Mouse (Mus musculus): ENCODE measurements around the gene AI413582. TPM values are rescaled to one million over a fixed set of nuclear protein-coding genes. Genes with fewer than 3 reads are reported as not detected.
A peak's percentile ranks its signal among the peaks of the same experiment; 100 is the strongest.

Gene AI413582
- polyA plus RNA-seq, 1 experiment from 2014 or later = 51.9 TPM

GRCm38 (mm10) chr17:27527188-27527587 is 38.4 kb downstream of the AI413582 start:
- no peaks in the 10 kb centered on the region for H3K4me1 ChIP-seq (ENCODE audit: control insufficient read depth, insufficient read depth, low read length)
- WGBS = 71% methylated on average over 6 of the region's 6 CpGs
- no peak overlapping the region for H3K4me2 ChIP-seq (ENCODE audit: low read length)
- ATAC-seq (ENCODE audit: low FRiP score, low TSS enrichment) (no peak), DNase-seq (no peak)
- H3K9me3 ChIP-seq (ENCODE audit: control insufficient read depth, low read length) = no peaks in the 10 kb centered on the region
- H3K27me3 ChIP-seq (ENCODE audit: control insufficient read depth, insufficient read depth, low read length) = no peaks in the 10 kb centered on the region
- H3K27ac ChIP-seq (replicated peaks; ENCODE audit: low read depth, low read length) = no peak overlapping the region
- H3K36me3 ChIP-seq (ENCODE audit: control insufficient read depth, insufficient read depth, low read length) = no peaks in the 10 kb centered on the region
- no peak overlapping the region for H3K4me3 ChIP-seq (replicated peaks; ENCODE audit: low read depth, low read length)
- H3K9ac ChIP-seq (replicated peaks; ENCODE audit: low read length) = no peak overlapping the region

- DNase-seq (no peak), ATAC-seq (ENCODE audit: low FRiP score, low TSS enrichment) (no peak)
- Histone ChIP-seq H3K4me2 (ENCODE audit: low read length) (no peak overlapping the region), H3K9me3 (ENCODE audit: control insufficient read depth, low read length) (no peaks in the 10 kb centered on the region), H3K9ac (replicated peaks; ENCODE audit: low read length) (no peak overlapping the region), H3K4me3 (replicated peaks; ENCODE audit: low read depth, low read length) (no peak overlapping the region), H3K27ac (replicated peaks; ENCODE audit: low read depth, low read length) (no peak overlapping the region), H3K27me3 (ENCODE audit: control insufficient read depth, insufficient read depth, low read length) (peaks cover 10% of the 10 kb centered on the region), H3K4me1 (ENCODE audit: control insufficient read depth, insufficient read depth, low read length) (peaks cover 13% of the 10 kb centered on the region), H3K36me3 (ENCODE audit: control insufficient read depth, insufficient read depth, low read length) (no peaks in the 10 kb centered on the region)
- WGBS = 42% methylated on average over 7 of the region's 7 CpGs
Measured at GRCm38 (mm10) chr17:27523121-27523520, 42.4 kb downstream of the AI413582 start.

GRCm38 (mm10) chr17:27521303-27521702 is 44.3 kb downstream of the AI413582 start, which contains the start of gene Grm4:
Gene Grm4, minus strand, starts transcription at chr17:27521403.
- Histone ChIP-seq H3K4me1 (ENCODE audit: control insufficient read depth, insufficient read depth, low read length) (peaks cover 21% of the 10 kb centered on the region), H3K36me3 (ENCODE audit: control insufficient read depth, insufficient read depth, low read length) (no peaks in the 10 kb centered on the region), H3K4me2 (ENCODE audit: low read length) (peak within 1 kb of the TSS; percentile 46), H3K4me3 (replicated peaks; ENCODE audit: low read depth, low read length) (no peak within 1 kb of the TSS), H3K9ac (replicated peaks; ENCODE audit: low read length) (no peak within 1 kb of the TSS), H3K9me3 (ENCODE audit: control insufficient read depth, low read length) (no peaks in the 10 kb centered on the region), H3K27ac (replicated peaks; ENCODE audit: low read depth, low read length) (no peak within 1 kb of the TSS), H3K27me3 (ENCODE audit: control insufficient read depth, insufficient read depth, low read length) (peaks cover 10% of the 10 kb centered on the region)
- ATAC-seq (ENCODE audit: low FRiP score, low TSS enrichment) (no peak), DNase-seq (no peak)
- 70% methylated on average over 5 of the region's 5 CpGs for WGBS

GRCm38 (mm10) chr17:27520557-27520956 is 45.0 kb downstream of the AI413582 start:
- peaks cover 10% of the 10 kb centered on the region for H3K27me3 ChIP-seq (ENCODE audit: control insufficient read depth, insufficient read depth, low read length)
- peak; percentile 59 for ATAC-seq (ENCODE audit: low FRiP score, low TSS enrichment)
- H3K4me3 ChIP-seq (replicated peaks; ENCODE audit: low read depth, low read length) = no peak overlapping the region
- H3K9ac ChIP-seq (replicated peaks; ENCODE audit: low read length) = no peak overlapping the region
- H3K4me1 ChIP-seq (ENCODE audit: control insufficient read depth, insufficient read depth, low read length) = peaks cover 21% of the 10 kb centered on the region
- peak overlapping the region; percentile 46 for H3K4me2 ChIP-seq (ENCODE audit: low read length)
- WGBS = under 1% methylated on average over 27 of the region's 27 CpGs
- no peak overlapping the region for H3K27ac ChIP-seq (replicated peaks; ENCODE audit: low read depth, low read length)
- no peaks in the 10 kb centered on the region for H3K9me3 ChIP-seq (ENCODE audit: control insufficient read depth, low read length)
- peak; percentile 89 for DNase-seq
- no peaks in the 10 kb centered on the region for H3K36me3 ChIP-seq (ENCODE audit: control insufficient read depth, insufficient read depth, low read length)

- ATAC-seq (ENCODE audit: low FRiP score, low TSS enrichment) (0 out of 2 replicates have a peak, but pooled peaks have one; percentile 38), DNase-seq (peak; percentile 73)
- H3K4me3 ChIP-seq (replicated peaks; ENCODE audit: low read depth, low read length) = no peak overlapping the region
- H3K36me3 ChIP-seq (ENCODE audit: control insufficient read depth, insufficient read depth, low read length) = no peaks in the 10 kb centered on the region
- H3K4me1 ChIP-seq (ENCODE audit: control insufficient read depth, insufficient read depth, low read length) = peaks cover 21% of the 10 kb centered on the region
- peaks cover 21% of the 10 kb centered on the region for H3K27me3 ChIP-seq (ENCODE audit: control insufficient read depth, insufficient read depth, low read length)
- no peaks in the 10 kb centered on the region for H3K9me3 ChIP-seq (ENCODE audit: control insufficient read depth, low read length)
- H3K27ac ChIP-seq (replicated peaks; ENCODE audit: low read depth, low read length) = peak overlapping the region; percentile 73
- H3K9ac ChIP-seq (replicated peaks; ENCODE audit: low read length) = no peak overlapping the region
- WGBS = 17% methylated on average over 15 of the region's 15 CpGs
- H3K4me2 ChIP-seq (ENCODE audit: low read length) = no peak overlapping the region
Measured at GRCm38 (mm10) chr17:27518700-27519595, 46.6 kb downstream of the AI413582 start.

- DNase-seq (peak; percentile 67), ATAC-seq (ENCODE audit: low FRiP score, low TSS enrichment) (0 out of 2 replicates have a peak, but pooled peaks have one; percentile 14)
- Histone ChIP-seq H3K27ac (replicated peaks; ENCODE audit: low read depth, low read length) (peak overlapping the region; percentile 73), H3K9me3 (ENCODE audit: control insufficient read depth, low read length) (no peaks in the 10 kb centered on the region), H3K4me3 (replicated peaks; ENCODE audit: low read depth, low read length) (no peak overlapping the region), H3K9ac (replicated peaks; ENCODE audit: low read length) (no peak overlapping the region; the same call in 1 of the 2 replicates), H3K4me1 (ENCODE audit: control insufficient read depth, insufficient read depth, low read length) (peaks cover 21% of the 10 kb centered on the region), H3K27me3 (ENCODE audit: control insufficient read depth, insufficient read depth, low read length) (peaks cover 25% of the 10 kb centered on the region), H3K4me2 (ENCODE audit: low read length) (no peak overlapping the region), H3K36me3 (ENCODE audit: control insufficient read depth, insufficient read depth, low read length) (no peaks in the 10 kb centered on the region)
- WGBS = 5% methylated on average over 9 of the region's 9 CpGs
Measured at GRCm38 (mm10) chr17:27518296-27518695, 47.3 kb downstream of the AI413582 start.

- Histone ChIP-seq H3K27ac (replicated peaks; ENCODE audit: low read depth, low read length) (no peak overlapping the region), H3K4me2 (ENCODE audit: low read length) (peak overlapping the region; percentile 94), H3K9ac (replicated peaks; ENCODE audit: low read length) (peak overlapping the region; percentile 80; the same call in 1 of the 2 replicates), H3K36me3 (ENCODE audit: control insufficient read depth, insufficient read depth, low read length) (no peaks in the 10 kb centered on the region), H3K4me3 (replicated peaks; ENCODE audit: low read depth, low read length) (peak overlapping the region; percentile 62), H3K4me1 (ENCODE audit: control insufficient read depth, insufficient read depth, low read length) (peaks cover 25% of the 10 kb centered on the region), H3K9me3 (ENCODE audit: control insufficient read depth, low read length) (no peaks in the 10 kb centered on the region), H3K27me3 (ENCODE audit: control insufficient read depth, insufficient read depth, low read length) (peaks cover 20% of the 10 kb centered on the region)
- ATAC-seq (ENCODE audit: low FRiP score, low TSS enrichment) (no peak), DNase-seq (peak; percentile 72)
- 28% methylated on average over 27 of the region's 27 CpGs for WGBS
Measured at GRCm38 (mm10) chr17:27513916-27514762, 51.4 kb downstream of the AI413582 start.
